Mouse (Mus musculus) spleen, adult 18-20 months (tissue): ENCODE data around the gene Selenom.

Experiments used
- DNase-seq, 2 experiments: peaks; one replicate each; pipeline ENCODE4 v3.0.0; 2022; ENCODE audit warnings: mixed read lengths in 2 of 2

Gene Selenom

GRCm38 (mm10) chr11:3531634-3532033, 17.1 kb downstream of the Selenom start:
- no peak for DNase-seq

- DNase-seq = no peak
Measured at GRCm38 (mm10) chr11:3532101-3532931, 17.8 kb downstream of the Selenom start.

- DNase-seq = no peak
Measured at GRCm38 (mm10) chr11:3533406-3533932, 19.0 kb downstream of the Selenom start.

GRCm38 (mm10) chr11:3534956-3535355, 20.5 kb downstream of the Selenom start:
- no peak for DNase-seq

- DNase-seq = peak; percentile 81 to 95
Measured at GRCm38 (mm10) chr11:3535406-3535986, 21.0 kb downstream of the Selenom start.

GRCm38 (mm10) chr11:3536082-3536481, 21.6 kb downstream of the Selenom start:
- DNase-seq = no peak

- no peak for DNase-seq
Measured at GRCm38 (mm10) chr11:3536745-3537333, 22.4 kb downstream of the Selenom start.

- DNase-seq = no peak
Measured at GRCm38 (mm10) chr11:3537711-3538110, 23.2 kb downstream of the Selenom start.

GRCm38 (mm10) chr11:3538341-3538740, 23.9 kb downstream of the Selenom start:
- no peak for DNase-seq

- peak; percentile 68 to 71 for DNase-seq
Measured at GRCm38 (mm10) chr11:3539111-3539825, 24.8 kb downstream of the Selenom start.

GRCm38 (mm10) chr11:3539826-3540196, 25.3 kb downstream of the Selenom start:
- no peak for DNase-seq

- no peak for DNase-seq
Measured at GRCm38 (mm10) chr11:3540451-3541085, 26.1 kb downstream of the Selenom start, which contains the start of gene Smtn. Smtn (minus strand) TSS chr11:3540612.

GRCm38 (mm10) chr11:3541932-3542331, 27.4 kb downstream of the Selenom start:
- no peak for DNase-seq

GRCm38 (mm10) chr11:3543001-3543400, 28.5 kb downstream of the Selenom start:
- DNase-seq = no peak

GRCm38 (mm10) chr11:3544409-3544808, 29.9 kb downstream of the Selenom start:
- DNase-seq = no peak

- DNase-seq = no peak
Measured at GRCm38 (mm10) chr11:3545531-3546241, 31.2 kb downstream of the Selenom start.

GRCm38 (mm10) chr11:3546242-3546562, 31.7 kb downstream of the Selenom start:
- DNase-seq = no peak

- no peak for DNase-seq
Measured at GRCm38 (mm10) chr11:3547047-3547446, 32.6 kb downstream of the Selenom start.

- DNase-seq = no peak
Measured at GRCm38 (mm10) chr11:3547969-3548368, 33.5 kb downstream of the Selenom start.

- no peak for DNase-seq
Measured at GRCm38 (mm10) chr11:3548564-3549295, 34.2 kb downstream of the Selenom start.

GRCm38 (mm10) chr11:3549791-3550190, 35.3 kb downstream of the Selenom start:
- DNase-seq = no peak
